Mouse (Mus musculus) forebrain, embryonic 13.5 days (tissue): ENCODE data around the gene Gm26938. TPM values are rescaled to one million over a fixed set of nuclear protein-coding genes. Genes with fewer than 3 reads are reported as not detected.

Experiments used
- ATAC-seq: fragments of 200-750 bp; cut with Nextera tagmentation; 2 replicates; pipeline ENCODE4 v1.8.0; 2017
- H3K27ac ChIP-seq: fragments of 300-500 bp; sonication (generic); 2 replicates; pipeline ENCODE4 v1.5.1; 2015; ENCODE audit warnings: inconsistent platforms, mild to moderate bottlenecking, moderate library complexity
- H3K27me3 ChIP-seq: fragments of 300-500 bp; sonication (generic); 2 replicates; pipeline ENCODE4 v1.6.1; 2015; ENCODE audit warnings: mild to moderate bottlenecking, inconsistent platforms
- H3K36me3 ChIP-seq: fragments of 300-500 bp; sonication (generic); 2 replicates; pipeline ENCODE4 v1.6.1; 2015; ENCODE audit warnings: mild to moderate bottlenecking, inconsistent platforms; ENCODE audit not compliant: poor library complexity, severe bottlenecking
- H3K4me1 ChIP-seq: fragments of 300-500 bp; sonication (generic); 2 replicates; pipeline ENCODE4 v1.6.1; 2015; ENCODE audit warnings: inconsistent platforms
- H3K4me2 ChIP-seq: fragments of 300-500 bp; sonication (generic); 2 replicates; pipeline ENCODE4 v1.6.1; 2015; ENCODE audit warnings: inconsistent platforms, mild to moderate bottlenecking, moderate library complexity
- H3K4me3 ChIP-seq: fragments of 300-500 bp; sonication (generic); 2 replicates; pipeline ENCODE4 v1.5.1; 2015; ENCODE audit warnings: mild to moderate bottlenecking, inconsistent platforms
- H3K9ac ChIP-seq: fragments of 300-500 bp; sonication (generic); 2 replicates; pipeline ENCODE4 v1.6.1; 2015; ENCODE audit warnings: mild to moderate bottlenecking, inconsistent platforms
- H3K9me3 ChIP-seq: fragments of 300-500 bp; sonication (generic); replicated peaks from 2 replicates; pipeline ENCODE4 v1.6.1; 2016; ENCODE audit warnings: inconsistent platforms
- WGBS: fragments of 180-500 bp; shearing (Covaris S2); methylation state at CpG from one replicate; pipeline ENCODE4 v1.1.7; 2015; 5-methylcytosine and 5-hydroxymethylcytosine counted together
- polyA plus RNA-seq: library from polyadenylated mRNA; unstranded; fragments of >200 nt; fragmentation: Nextera tagmentation; extraction: Ambion mirVana; gene quantifications from 2 replicates; pipeline ENCODE4 v1.2.1, GENCODE M21; 2015

Gm26938 gene
- polyA plus RNA-seq = not detected in 2 replicates

GRCm38 (mm10) chr5:139826357-139827055 is at the start of gene Gm26938, which contains the start of gene Psmg3:
Gene Gm26938 (minus strand): TSS chr5:139826407.
Gene Psmg3 (minus strand): TSS chr5:139826885.
- WGBS = under 1% methylated on average over 43 of the region's 43 CpGs

GRCm38 (mm10) chr5:139871526-139871925 is 45.3 kb upstream of the Gm26938 start:
- Histone ChIP-seq H3K9ac (no peak overlapping the region), H3K27ac (no peak overlapping the region), H3K4me3 (no peak overlapping the region), H3K36me3 (no peaks in the 10 kb centered on the region), H3K27me3 (no peaks in the 10 kb centered on the region), H3K4me2 (no peak overlapping the region), H3K4me1 (no peaks in the 10 kb centered on the region), H3K9me3 (no peaks in the 10 kb centered on the region)
- WGBS = 69% methylated on average over 1 of the region's 1 CpGs
- no peak for ATAC-seq

More at GRCm38 (mm10) chr5:139826357-139827055, at the start of gene Gm26938, which contains the start of gene Psmg3:
- Histone ChIP-seq H3K36me3 (peaks cover 24% of the 10 kb centered on the region), H3K27ac (peak within 1 kb of the TSS; percentile 76), H3K4me1 (peaks cover 12% of the 10 kb centered on the region), H3K27me3 (no peaks in the 10 kb centered on the region), H3K9me3 (no peaks in the 10 kb centered on the region), H3K4me2 (peak within 1 kb of the TSS; percentile 95), H3K9ac (peak within 1 kb of the TSS; percentile 84), H3K4me3 (peak within 1 kb of the TSS; percentile 88)
- ATAC-seq = peak; percentile 84

- no peaks in the 10 kb centered on the region for H3K9me3 ChIP-seq
- H3K9ac ChIP-seq = no peak overlapping the region
- no peaks in the 10 kb centered on the region for H3K36me3 ChIP-seq
- H3K4me3 ChIP-seq = no peak overlapping the region
- 14% methylated on average over 4 of the region's 4 CpGs for WGBS
- H3K27ac ChIP-seq = no peak overlapping the region
- no peak overlapping the region for H3K4me2 ChIP-seq
- H3K27me3 ChIP-seq = no peaks in the 10 kb centered on the region
- no peak for ATAC-seq
- H3K4me1 ChIP-seq = no peaks in the 10 kb centered on the region
Observed at GRCm38 (mm10) chr5:139870886-139871285, 44.7 kb upstream of the Gm26938 start.

- ATAC-seq = 0 out of 2 replicates have a peak, but pooled peaks have one; percentile 63
- Histone ChIP-seq H3K9ac (no peak overlapping the region), H3K27ac (peak overlapping the region; percentile 6; the same call in 1 of the 2 replicates), H3K4me2 (no peak overlapping the region), H3K9me3 (no peaks in the 10 kb centered on the region), H3K4me3 (no peak overlapping the region), H3K27me3 (no peaks in the 10 kb centered on the region), H3K4me1 (peaks cover 23% of the 10 kb centered on the region), H3K36me3 (no peaks in the 10 kb centered on the region)
- WGBS = 29% methylated on average over 4 of the region's 4 CpGs
Observed at GRCm38 (mm10) chr5:139862759-139863158, 36.6 kb upstream of the Gm26938 start.

GRCm38 (mm10) chr5:139860328-139861104 is 34.3 kb upstream of the Gm26938 start:
- WGBS = 10% methylated on average over 15 of the region's 15 CpGs
- Histone ChIP-seq H3K4me2 (peak overlapping the region; percentile 41), H3K9me3 (no peaks in the 10 kb centered on the region), H3K36me3 (no peaks in the 10 kb centered on the region), H3K27me3 (no peaks in the 10 kb centered on the region), H3K4me3 (0 out of 2 replicates have a peak overlapping the region, but pooled peaks have one; percentile 4), H3K9ac (peak overlapping the region; percentile 40; the same call in 1 of the 2 replicates), H3K4me1 (peaks cover 23% of the 10 kb centered on the region), H3K27ac (peak overlapping the region; percentile 65)
- peak; percentile 75; the same call in 1 of the 2 replicates for ATAC-seq

GRCm38 (mm10) chr5:139849626-139850320 is 23.6 kb upstream of the Gm26938 start:
- ATAC-seq = no peak
- no peak overlapping the region for H3K27ac ChIP-seq
- H3K4me3 ChIP-seq = no peak overlapping the region
- H3K27me3 ChIP-seq = no peaks in the 10 kb centered on the region
- WGBS = 78% methylated on average over 12 of the region's 12 CpGs
- H3K9ac ChIP-seq = no peak overlapping the region
- peaks cover 12% of the 10 kb centered on the region for H3K4me1 ChIP-seq
- peaks cover 6% of the 10 kb centered on the region for H3K9me3 ChIP-seq
- no peak overlapping the region for H3K4me2 ChIP-seq
- H3K36me3 ChIP-seq = no peaks in the 10 kb centered on the region

- H3K9ac ChIP-seq = no peak overlapping the region
- 21% methylated on average over 3 of the region's 3 CpGs for WGBS
- no peaks in the 10 kb centered on the region for H3K36me3 ChIP-seq
- H3K9me3 ChIP-seq = no peaks in the 10 kb centered on the region
- no peaks in the 10 kb centered on the region for H3K27me3 ChIP-seq
- H3K4me3 ChIP-seq = no peak overlapping the region
- no peak overlapping the region for H3K4me2 ChIP-seq
- H3K27ac ChIP-seq = no peak overlapping the region
- ATAC-seq = no peak; the same call in 1 of the 2 replicates
- 0 out of 2 replicates have a peak, but pooled peaks cover 5% of the 10 kb centered on the region for H3K4me1 ChIP-seq
Observed at GRCm38 (mm10) chr5:139839142-139839541, 12.9 kb upstream of the Gm26938 start.

- Histone ChIP-seq H3K9ac (no peak overlapping the region), H3K4me2 (no peak overlapping the region), H3K27me3 (no peaks in the 10 kb centered on the region), H3K27ac (no peak overlapping the region), H3K9me3 (no peaks in the 10 kb centered on the region), H3K4me1 (0 out of 2 replicates have a peak, but pooled peaks cover 5% of the 10 kb centered on the region), H3K4me3 (no peak overlapping the region), H3K36me3 (no peaks in the 10 kb centered on the region)
- ATAC-seq = peak; percentile 63; the same call in 1 of the 2 replicates
- WGBS = 8% methylated on average over 2 of the region's 2 CpGs
Observed at GRCm38 (mm10) chr5:139838476-139838892, 12.3 kb upstream of the Gm26938 start.

- 0 out of 2 replicates have a peak, but pooled peaks cover 5% of the 10 kb centered on the region for H3K4me1 ChIP-seq
- H3K36me3 ChIP-seq = no peaks in the 10 kb centered on the region
- no peak overlapping the region for H3K27ac ChIP-seq
- no peaks in the 10 kb centered on the region for H3K27me3 ChIP-seq
- H3K9me3 ChIP-seq = no peaks in the 10 kb centered on the region
- H3K4me3 ChIP-seq = no peak overlapping the region
- no peak for ATAC-seq
- H3K4me2 ChIP-seq = no peak overlapping the region
- 82% methylated on average over 7 of the region's 7 CpGs for WGBS
- H3K9ac ChIP-seq = no peak overlapping the region
Observed at GRCm38 (mm10) chr5:139835706-139836105, 9.5 kb upstream of the Gm26938 start.

GRCm38 (mm10) chr5:139832125-139832524 is 5.9 kb upstream of the Gm26938 start:
- Histone ChIP-seq H3K27me3 (no peaks in the 10 kb centered on the region), H3K4me1 (no peaks in the 10 kb centered on the region), H3K4me3 (no peak overlapping the region), H3K36me3 (no peaks in the 10 kb centered on the region), H3K27ac (no peak overlapping the region), H3K9me3 (no peaks in the 10 kb centered on the region), H3K9ac (no peak overlapping the region), H3K4me2 (no peak overlapping the region)
- no peak for ATAC-seq
- WGBS = 86% methylated on average over 7 of the region's 7 CpGs

- peaks cover 5% of the 10 kb centered on the region for H3K4me1 ChIP-seq
Observed at GRCm38 (mm10) chr5:139830734-139831133, 4.5 kb upstream of the Gm26938 start.

More at GRCm38 (mm10) chr5:139830734-139831133, 4.5 kb upstream of the Gm26938 start:
- no peak overlapping the region for H3K9ac ChIP-seq
- H3K4me3 ChIP-seq = no peak overlapping the region
- 89% methylated on average over 3 of the region's 3 CpGs for WGBS
- H3K9me3 ChIP-seq = no peaks in the 10 kb centered on the region
- H3K4me2 ChIP-seq = no peak overlapping the region
- no peak overlapping the region for H3K27ac ChIP-seq
- ATAC-seq = no peak
- no peaks in the 10 kb centered on the region for H3K36me3 ChIP-seq
- no peaks in the 10 kb centered on the region for H3K27me3 ChIP-seq
